Mouse (Mus musculus) heart, adult 8-10 months (tissue): ENCODE results near the gene Dock8. TPM values are rescaled to one million over a fixed set of nuclear protein-coding genes. Genes with fewer than 3 reads are reported as not detected.

Source experiments
- DNase-seq: peaks from one replicate; pipeline ENCODE4 v3.0.0; 2022; ENCODE audit warnings: low spot score
- total RNA-seq, 4 experiments: library from RNA; stranded (reverse); gene quantifications; 2 replicates each; pipeline ENCODE4 v1.2.4; 2022

Gene Dock8
- total RNA-seq, 4 experiments from 2014 or later = 17.9 to 22.7 (median 22.2) TPM

DNA sequence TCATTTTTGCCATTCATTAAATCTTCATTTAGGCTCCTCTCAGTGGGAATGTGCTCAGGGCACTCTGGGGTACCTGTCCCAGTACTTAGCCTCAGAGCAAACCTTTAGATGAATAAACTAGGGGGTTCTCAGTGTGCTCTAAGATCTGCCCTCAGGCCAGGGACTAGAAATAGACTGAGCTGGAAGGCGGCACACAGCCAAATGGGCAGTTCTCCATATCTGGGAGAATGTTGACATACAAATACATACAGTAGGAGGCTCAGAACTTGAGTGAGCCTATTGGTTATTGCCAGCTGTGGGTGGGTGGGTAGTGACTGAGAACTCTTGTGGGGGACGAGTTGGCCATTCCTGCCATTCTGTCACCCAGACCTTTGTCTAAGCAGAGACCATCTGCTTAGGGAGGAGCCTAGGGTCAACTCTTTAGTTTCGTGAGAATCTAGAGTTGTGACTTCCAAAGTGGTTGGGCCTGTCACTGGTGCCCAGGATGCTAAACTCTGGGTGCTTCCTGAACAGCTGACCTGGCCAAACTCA, 252.3 kb downstream of the Dock8 start:
- no peak for DNase-seq

Other genes with a start within 250 kb of the Dock8 start
- gene Pgm5, start 137.7 kb upstream of the Dock8 start, total RNA-seq = 100 to 1,000 TPM; 101 to 108 (median 103) TPM
- gene Gm10053, start 123.8 kb upstream of the Dock8 start, total RNA-seq = 1,000 to 10,000 TPM in 1 of 4 experiments, 100 to 1,000 TPM in 3; 952 to 1,033 (median 963) TPM
- not detected for gene Foxd4, start 98.3 kb upstream of the Dock8 start, total RNA-seq
- 10 to 100 TPM; 10.2 to 14.4 (median 11.8) TPM for gene Cbwd1, start 37.9 kb upstream of the Dock8 start, total RNA-seq
- 10 to 100 TPM; 40.4 to 50.0 (median 45.6) TPM for gene Kank1, start 237.4 kb downstream of the Dock8 start, total RNA-seq